Mouse (Mus musculus): Measurements from ENCODE around the gene Met. TPM values are rescaled to one million over a fixed set of nuclear protein-coding genes. Genes with fewer than 3 reads are reported as not detected.
A peak's percentile ranks its signal among the peaks of the same experiment; 100 is the strongest.

The Met gene
- polyA plus RNA-seq, 1 experiment, result 1.6 TPM

GRCm38 (mm10) chr6:17451305-17451704 lies 12.3 kb upstream of the Met start:
- H3K27ac ChIP-seq (ENCODE audit: control insufficient read depth, insufficient read depth, low read length), result no peak overlapping the region
- 80% methylated on average over 5 of the region's 5 CpGs for WGBS
- TF ChIP-seq POLR2A (IDR thresholded peaks at IDR 0.05; ENCODE audit: control insufficient read depth, extremely low read depth, insufficient read depth, low read length, poor library complexity) (no peak), CTCF (IDR thresholded peaks at IDR 0.05; ENCODE audit: borderline replicate concordance, control insufficient read depth, extremely low read depth, insufficient read depth, low read length, poor library complexity) (no peak)
- no peaks in the 10 kb centered on the region for H3K27me3 ChIP-seq (ENCODE audit: control insufficient read depth, insufficient read depth, low read length)
- H3K4me3 ChIP-seq (ENCODE audit: control insufficient read depth, insufficient read depth, low read length), result no peak overlapping the region
- H3K4me1 ChIP-seq (replicated peaks; ENCODE audit: control insufficient read depth, insufficient read depth, low read length), result no peaks in the 10 kb centered on the region
- DNase-seq, result no peak
- H3K36me3 ChIP-seq (ENCODE audit: control insufficient read depth, insufficient read depth, low read length), result no peaks in the 10 kb centered on the region

- TF ChIP-seq CTCF (IDR thresholded peaks at IDR 0.05; ENCODE audit: borderline replicate concordance, control insufficient read depth, extremely low read depth, insufficient read depth, low read length, poor library complexity) (no peak), POLR2A (IDR thresholded peaks at IDR 0.05; ENCODE audit: control insufficient read depth, extremely low read depth, insufficient read depth, low read length, poor library complexity) (no peak)
- Histone ChIP-seq H3K36me3 (ENCODE audit: control insufficient read depth, insufficient read depth, low read length) (no peaks in the 10 kb centered on the region), H3K27ac (ENCODE audit: control insufficient read depth, insufficient read depth, low read length) (no peak overlapping the region), H3K27me3 (ENCODE audit: control insufficient read depth, insufficient read depth, low read length) (no peaks in the 10 kb centered on the region), H3K4me3 (ENCODE audit: control insufficient read depth, insufficient read depth, low read length) (no peak overlapping the region), H3K4me1 (replicated peaks; ENCODE audit: control insufficient read depth, insufficient read depth, low read length) (no peaks in the 10 kb centered on the region)
- DNase-seq, result no peak
- WGBS, result 94% methylated on average over 1 of the region's 1 CpGs
Measured at GRCm38 (mm10) chr6:17455116-17455515, 8.5 kb upstream of the Met start.

- Histone ChIP-seq H3K27me3 (ENCODE audit: control insufficient read depth, insufficient read depth, low read length) (peaks cover 2% of the 10 kb centered on the region; the same call in 1 of the 2 replicates), H3K36me3 (ENCODE audit: control insufficient read depth, insufficient read depth, low read length) (no peaks in the 10 kb centered on the region), H3K27ac (ENCODE audit: control insufficient read depth, insufficient read depth, low read length) (no peak overlapping the region), H3K4me3 (ENCODE audit: control insufficient read depth, insufficient read depth, low read length) (no peak overlapping the region), H3K4me1 (replicated peaks; ENCODE audit: control insufficient read depth, insufficient read depth, low read length) (no peaks in the 10 kb centered on the region)
- TF ChIP-seq POLR2A (IDR thresholded peaks at IDR 0.05; ENCODE audit: control insufficient read depth, extremely low read depth, insufficient read depth, low read length, poor library complexity), result no peak
- TF ChIP-seq CTCF (IDR thresholded peaks at IDR 0.05; ENCODE audit: borderline replicate concordance, control insufficient read depth, extremely low read depth, insufficient read depth, low read length, poor library complexity), result no peak
- DNase-seq, result no peak
- 71% methylated on average over 6 of the region's 6 CpGs for WGBS
Measured at GRCm38 (mm10) chr6:17459561-17459960, 4.0 kb upstream of the Met start.

GRCm38 (mm10) chr6:17461435-17461834 lies 2.2 kb upstream of the Met start:
- Histone ChIP-seq H3K4me3 (ENCODE audit: control insufficient read depth, insufficient read depth, low read length) (no peak overlapping the region), H3K27me3 (ENCODE audit: control insufficient read depth, insufficient read depth, low read length) (peaks cover 2% of the 10 kb centered on the region; the same call in 1 of the 2 replicates), H3K4me1 (replicated peaks; ENCODE audit: control insufficient read depth, insufficient read depth, low read length) (no peaks in the 10 kb centered on the region), H3K27ac (ENCODE audit: control insufficient read depth, insufficient read depth, low read length) (no peak overlapping the region), H3K36me3 (ENCODE audit: control insufficient read depth, insufficient read depth, low read length) (no peaks in the 10 kb centered on the region)
- DNase-seq, result no peak
- 70% methylated on average over 7 of the region's 7 CpGs for WGBS
- no peak for TF ChIP-seq POLR2A (IDR thresholded peaks at IDR 0.05; ENCODE audit: control insufficient read depth, extremely low read depth, insufficient read depth, low read length, poor library complexity)
- no peak for TF ChIP-seq CTCF (IDR thresholded peaks at IDR 0.05; ENCODE audit: borderline replicate concordance, control insufficient read depth, extremely low read depth, insufficient read depth, low read length, poor library complexity)

GRCm38 (mm10) chr6:17464281-17465025 lies 853 bp downstream of the Met start:
- 31% methylated on average over 15 of the region's 15 CpGs for WGBS
- H3K27me3 ChIP-seq (ENCODE audit: control insufficient read depth, insufficient read depth, low read length), result peaks cover 2% of the 10 kb centered on the region; the same call in 1 of the 2 replicates
- no peak overlapping the region for H3K27ac ChIP-seq (ENCODE audit: control insufficient read depth, insufficient read depth, low read length)
- no peak for TF ChIP-seq POLR2A (IDR thresholded peaks at IDR 0.05; ENCODE audit: control insufficient read depth, extremely low read depth, insufficient read depth, low read length, poor library complexity)
- TF ChIP-seq CTCF (IDR thresholded peaks at IDR 0.05; ENCODE audit: borderline replicate concordance, control insufficient read depth, extremely low read depth, insufficient read depth, low read length, poor library complexity), result no peak
- no peaks in the 10 kb centered on the region for H3K36me3 ChIP-seq (ENCODE audit: control insufficient read depth, insufficient read depth, low read length)
- no peak for DNase-seq
- peak overlapping the region; percentile 28 for H3K4me3 ChIP-seq (ENCODE audit: control insufficient read depth, insufficient read depth, low read length)
- H3K4me1 ChIP-seq (replicated peaks; ENCODE audit: control insufficient read depth, insufficient read depth, low read length), result no peaks in the 10 kb centered on the region

GRCm38 (mm10) chr6:17466526-17466925 lies 2.9 kb downstream of the Met start:
- WGBS, result 68% methylated on average over 3 of the region's 3 CpGs
- no peak overlapping the region for H3K4me3 ChIP-seq (ENCODE audit: control insufficient read depth, insufficient read depth, low read length)
- no peak for TF ChIP-seq CTCF (IDR thresholded peaks at IDR 0.05; ENCODE audit: borderline replicate concordance, control insufficient read depth, extremely low read depth, insufficient read depth, low read length, poor library complexity)
- TF ChIP-seq POLR2A (IDR thresholded peaks at IDR 0.05; ENCODE audit: control insufficient read depth, extremely low read depth, insufficient read depth, low read length, poor library complexity), result no peak
- H3K4me1 ChIP-seq (replicated peaks; ENCODE audit: control insufficient read depth, insufficient read depth, low read length), result no peaks in the 10 kb centered on the region
- peaks cover 2% of the 10 kb centered on the region; the same call in 1 of the 2 replicates for H3K27me3 ChIP-seq (ENCODE audit: control insufficient read depth, insufficient read depth, low read length)
- H3K36me3 ChIP-seq (ENCODE audit: control insufficient read depth, insufficient read depth, low read length), result no peaks in the 10 kb centered on the region
- no peak for DNase-seq
- H3K27ac ChIP-seq (ENCODE audit: control insufficient read depth, insufficient read depth, low read length), result no peak overlapping the region

All from thymus, adult 2 months (tissue).